Mouse (Mus musculus): ENCODE results near the gene Bbs10. TPM values are rescaled to one million over a fixed set of nuclear protein-coding genes. Genes with fewer than 3 reads are reported as not detected.

The Bbs10 gene
- total RNA-seq (2015) (2.9 and 3.8 TPM in 2 replicates), total RNA-seq (2017) (1.3 and 4.9 TPM in 2 replicates)

DNA sequence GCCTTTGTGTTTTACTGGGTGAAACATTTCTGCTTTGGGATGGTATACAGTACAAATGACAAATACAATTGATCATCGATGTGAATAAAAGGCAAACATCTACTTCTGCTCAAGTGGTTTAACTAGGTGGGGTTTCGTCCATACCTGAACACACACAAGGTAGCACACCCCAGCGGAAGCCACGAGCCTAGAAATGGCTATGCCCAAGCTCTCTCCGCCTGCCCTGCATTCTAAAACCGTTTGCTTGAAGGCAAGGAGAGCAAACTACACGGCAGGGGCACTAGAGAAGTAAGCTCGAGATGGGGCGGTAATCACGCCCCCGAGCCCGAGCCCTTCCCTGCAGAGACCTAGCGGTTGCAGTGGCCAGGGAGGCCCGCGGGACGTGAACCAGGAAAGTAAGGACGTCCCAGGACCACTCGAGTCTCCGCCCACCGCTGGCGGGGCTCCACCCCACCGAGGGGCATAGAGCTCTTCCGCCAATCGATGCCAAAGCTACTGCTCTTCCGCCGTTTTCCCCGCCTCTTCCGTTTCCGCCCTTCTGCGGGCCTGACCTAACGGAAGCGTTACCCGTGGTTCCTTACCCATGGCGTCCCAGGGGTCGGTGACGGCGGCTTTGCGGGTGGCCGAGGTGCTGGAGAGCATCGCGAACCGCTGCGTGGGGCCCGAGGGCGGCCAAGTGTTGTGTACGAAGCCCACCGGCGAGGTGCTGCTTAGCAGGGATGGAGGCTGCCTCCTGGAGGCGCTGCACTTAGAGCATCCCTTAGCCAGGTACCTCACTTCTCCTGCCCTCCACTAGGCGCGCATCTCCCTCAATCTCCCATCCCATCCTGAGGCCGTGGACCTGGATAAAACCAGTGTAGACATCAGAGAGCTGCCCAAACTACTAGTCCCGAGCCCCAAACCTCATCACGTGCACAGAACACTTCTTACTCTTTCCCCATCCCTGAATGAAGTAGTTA lies at the start of gene Bbs10:
TSS of gene Bbs10 (plus strand) at position 540 of the 959 bp plus-strand sequence.
- peak; percentile 94 for ATAC-seq (replicated peaks; ENCODE audit: poor library complexity)

GRCm38 (mm10) chr10:111250192-111250591 lies 48.3 kb upstream of the Bbs10 start:
- peak; percentile 59 for ATAC-seq (replicated peaks; ENCODE audit: poor library complexity)

GRCm38 (mm10) chr10:111251666-111252065 lies 46.8 kb upstream of the Bbs10 start:
- ATAC-seq (replicated peaks; ENCODE audit: poor library complexity) = no peak

DNA sequence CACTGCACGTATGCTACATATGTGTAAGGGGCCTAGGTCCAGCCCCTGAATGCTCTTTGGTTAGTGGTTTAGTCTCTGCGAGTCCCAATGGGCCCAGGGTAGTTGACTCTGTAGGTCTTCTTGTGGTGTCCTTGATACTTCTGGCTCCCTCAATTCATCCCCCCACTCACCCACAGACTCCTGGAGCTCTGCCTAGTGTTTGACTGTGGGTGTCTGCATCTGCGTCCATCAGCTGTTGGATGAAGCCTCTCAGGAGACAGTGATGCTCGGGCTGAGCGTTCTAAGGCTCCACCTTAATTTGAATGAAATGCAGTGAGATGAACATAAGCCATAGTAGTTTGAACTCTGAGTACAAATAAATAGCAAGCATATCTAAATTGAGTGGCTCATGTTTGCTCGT lies 43.3 kb upstream of the Bbs10 start:
- ATAC-seq (replicated peaks; ENCODE audit: poor library complexity) = no peak

GRCm38 (mm10) chr10:111256156-111256555 lies 42.3 kb upstream of the Bbs10 start:
- ATAC-seq (replicated peaks; ENCODE audit: poor library complexity) = no peak

DNA sequence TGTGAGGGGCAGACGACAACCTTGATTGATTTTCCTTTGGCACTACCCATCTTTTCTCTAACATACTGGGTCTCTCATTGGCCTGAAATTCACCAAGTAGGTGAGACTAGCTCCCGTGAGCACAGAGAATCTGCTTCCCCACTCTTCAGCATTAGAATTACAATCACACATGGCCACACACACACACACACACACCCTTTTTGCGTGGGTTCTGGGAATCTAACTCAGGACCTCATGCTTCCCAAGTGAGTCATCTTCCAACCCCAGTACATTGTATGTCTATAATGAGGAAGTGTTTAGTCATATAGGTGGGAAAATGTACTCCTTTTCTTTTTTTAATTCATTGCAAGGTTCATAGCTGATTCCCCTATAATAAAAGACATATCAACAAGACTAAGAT lies 41.1 kb upstream of the Bbs10 start:
- no peak for ATAC-seq (replicated peaks; ENCODE audit: poor library complexity)

DNA sequence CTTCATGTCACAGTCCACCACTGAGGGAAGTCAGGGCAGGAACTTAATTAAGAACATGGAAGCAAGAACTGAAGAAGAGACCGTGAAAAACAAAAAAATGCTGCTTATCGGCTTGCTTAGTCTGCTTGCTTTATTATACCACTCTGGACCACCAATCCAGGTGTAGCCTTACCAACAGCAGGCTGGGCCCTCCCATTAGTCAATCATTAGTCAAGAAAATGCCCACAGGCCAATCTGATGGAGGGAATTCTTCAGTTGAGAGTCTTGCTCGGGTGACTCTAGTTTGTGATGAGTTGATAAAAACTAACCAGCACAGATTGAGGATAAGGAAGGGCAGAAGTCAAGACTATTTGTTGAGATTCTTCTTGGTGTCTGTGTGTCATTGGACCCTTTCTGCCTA lies 40.2 kb upstream of the Bbs10 start:
- ATAC-seq (replicated peaks; ENCODE audit: poor library complexity) = no peak

DNA sequence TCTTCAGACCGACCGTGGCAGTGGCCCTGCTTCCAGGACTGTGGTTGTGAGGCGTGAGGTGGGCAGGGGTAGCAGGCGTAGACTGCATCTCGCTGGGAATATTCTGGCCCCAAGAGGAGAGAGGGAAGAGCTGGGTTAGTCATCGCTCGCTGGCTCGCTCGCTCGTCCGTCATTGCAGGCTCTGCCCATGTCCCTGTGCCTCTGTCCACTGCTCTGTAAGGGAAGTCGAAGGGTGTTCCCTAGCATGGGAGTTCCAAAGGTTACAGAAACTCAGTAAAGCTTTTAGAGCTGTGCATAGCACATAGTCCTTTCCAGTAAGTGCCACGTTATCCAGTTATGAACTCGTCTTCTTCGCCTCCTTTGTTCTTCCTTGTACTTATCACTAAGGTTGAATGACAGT lies 26.8 kb upstream of the Bbs10 start:
- no peak for ATAC-seq (replicated peaks; ENCODE audit: poor library complexity)

GRCm38 (mm10) chr10:111272905-111273304 lies 25.6 kb upstream of the Bbs10 start:
- no peak for ATAC-seq (replicated peaks; ENCODE audit: poor library complexity)

DNA sequence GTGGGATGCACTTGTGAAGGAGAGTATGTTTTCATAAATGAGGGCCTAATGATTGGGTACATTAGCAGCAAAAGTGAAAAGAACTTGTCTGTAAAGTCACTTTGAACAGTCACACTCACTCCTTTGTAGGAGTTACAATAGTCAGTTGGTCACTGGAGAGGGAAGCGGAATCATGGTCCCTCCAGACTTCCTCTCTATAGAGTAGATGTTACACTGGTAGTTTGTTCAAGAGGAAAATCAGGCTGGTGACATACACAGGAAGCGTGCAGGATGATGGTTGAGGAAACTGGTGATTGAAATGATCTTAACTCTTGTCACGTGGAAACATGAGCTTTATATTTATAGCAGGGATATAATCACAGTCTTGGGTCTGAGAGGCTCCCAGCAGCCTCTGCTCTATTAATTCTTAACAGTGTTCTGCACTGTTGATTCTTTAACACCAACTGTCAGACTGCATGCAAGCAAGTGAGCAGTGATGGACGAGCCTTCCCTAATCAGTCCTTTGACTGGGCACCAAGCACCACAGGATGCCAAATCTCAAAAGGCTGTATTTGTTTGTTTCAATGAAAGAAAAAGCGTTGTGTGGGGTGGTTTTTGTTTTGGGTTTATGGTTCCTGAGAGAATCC lies 24.9 kb upstream of the Bbs10 start:
- no peak for ATAC-seq (replicated peaks; ENCODE audit: poor library complexity)

GRCm38 (mm10) chr10:111275822-111276221 lies 22.7 kb upstream of the Bbs10 start:
- no peak for ATAC-seq (replicated peaks; ENCODE audit: poor library complexity)

GRCm38 (mm10) chr10:111297631-111298030 lies 848 bp upstream of the Bbs10 start:
- ATAC-seq (replicated peaks; ENCODE audit: poor library complexity) = no peak

DNA sequence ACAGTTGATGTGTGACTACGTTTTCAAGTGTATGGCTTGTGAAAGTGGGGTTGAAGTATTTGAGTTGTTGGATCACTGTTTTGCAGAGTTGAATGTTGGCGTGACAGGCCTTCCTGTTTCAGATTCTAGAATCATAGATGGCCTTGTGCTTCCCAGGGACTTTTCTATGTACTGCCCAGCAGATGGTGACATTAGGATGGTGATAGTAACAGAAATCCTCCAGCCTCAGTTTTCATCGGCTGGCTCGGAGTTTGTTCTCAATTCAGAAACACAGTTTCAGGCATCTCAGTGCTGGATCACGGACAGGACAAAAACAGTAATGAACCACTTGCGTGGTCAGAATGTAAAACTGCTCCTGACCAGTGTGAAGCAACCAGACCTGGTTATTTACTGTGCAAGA lies 1.1 kb downstream of the Bbs10 start:
- ATAC-seq (replicated peaks; ENCODE audit: poor library complexity) = no peak

DNA sequence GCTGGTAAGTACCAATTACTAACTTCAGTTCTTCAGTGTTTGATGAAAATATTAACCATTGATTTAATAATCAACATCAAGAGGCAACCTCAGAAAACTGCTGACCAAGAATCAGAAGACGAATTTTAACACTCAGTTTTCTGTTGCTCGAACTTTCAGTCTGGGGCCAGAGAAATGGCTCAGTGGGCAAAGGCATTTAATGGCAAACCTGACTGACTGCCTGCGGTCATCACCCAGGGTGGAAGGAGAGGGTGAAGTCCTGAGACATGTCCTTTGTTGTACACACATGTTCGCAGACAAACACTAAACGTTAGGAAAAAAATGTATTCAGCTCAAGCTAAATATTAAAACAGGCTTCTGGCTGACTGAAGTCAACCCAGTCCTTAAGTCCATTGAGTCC lies 2.6 kb downstream of the Bbs10 start:
- no peak for ATAC-seq (replicated peaks; ENCODE audit: poor library complexity)

DNA sequence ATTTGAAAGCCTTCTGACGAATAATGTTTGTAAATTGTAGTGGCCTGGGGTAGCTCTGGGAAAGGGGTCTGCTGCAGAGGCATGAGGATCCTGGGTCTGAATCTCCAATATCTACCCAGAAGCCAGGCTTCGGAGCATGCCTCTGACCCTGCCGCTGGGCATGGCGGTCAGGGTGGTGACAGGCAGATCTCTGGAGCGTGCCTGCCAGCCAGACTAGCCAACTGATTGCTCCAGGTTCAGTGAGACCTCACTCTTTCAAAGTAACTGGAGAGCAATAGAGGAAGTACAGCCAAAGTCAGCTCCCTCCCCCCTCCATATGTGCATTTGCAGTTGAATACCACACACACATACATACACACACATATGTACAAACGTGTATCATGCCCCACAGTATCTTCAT lies 4.0 kb downstream of the Bbs10 start:
- no peak for ATAC-seq (replicated peaks; ENCODE audit: poor library complexity)

DNA sequence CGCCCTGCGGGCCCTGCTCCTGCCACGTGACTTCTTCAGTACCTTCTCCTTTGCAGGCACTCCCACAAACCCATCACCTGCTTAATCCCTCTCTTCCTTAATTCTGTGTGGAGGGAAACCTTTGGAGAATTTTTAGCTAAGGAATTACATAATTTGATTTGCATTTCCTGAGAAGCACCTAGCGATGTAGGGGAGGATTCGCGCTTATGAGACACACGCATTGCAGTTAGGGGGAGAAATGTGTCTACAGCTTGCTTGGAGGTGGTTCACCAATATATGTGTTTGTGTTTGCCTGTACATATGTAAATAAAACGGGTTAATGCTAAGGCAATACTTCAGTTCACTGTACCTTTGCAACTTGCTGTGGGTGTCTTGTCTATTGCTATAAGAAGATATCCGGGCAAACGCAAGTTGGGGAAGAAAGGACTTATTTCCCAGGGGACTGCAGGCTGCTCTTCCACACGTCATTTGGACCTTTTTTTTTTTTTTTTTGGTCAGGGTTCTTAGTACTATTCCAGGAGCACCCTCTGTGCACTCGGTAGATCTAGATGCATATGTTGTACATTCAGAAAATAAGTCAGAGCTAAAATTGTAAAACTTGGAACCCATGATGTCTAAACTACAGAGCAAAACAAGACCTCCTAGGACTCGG lies 10.5 kb downstream of the Bbs10 start:
- no peak for ATAC-seq (replicated peaks; ENCODE audit: poor library complexity)

- no peak for ATAC-seq (replicated peaks; ENCODE audit: poor library complexity)
Measured at GRCm38 (mm10) chr10:111313282-111313681, 14.8 kb downstream of the Bbs10 start.

- ATAC-seq (replicated peaks; ENCODE audit: poor library complexity) = no peak
Measured at GRCm38 (mm10) chr10:111314636-111315395, 16.3 kb downstream of the Bbs10 start.

GRCm38 (mm10) chr10:111315940-111316339 lies 17.5 kb downstream of the Bbs10 start:
- no peak for ATAC-seq (replicated peaks; ENCODE audit: poor library complexity)

DNA sequence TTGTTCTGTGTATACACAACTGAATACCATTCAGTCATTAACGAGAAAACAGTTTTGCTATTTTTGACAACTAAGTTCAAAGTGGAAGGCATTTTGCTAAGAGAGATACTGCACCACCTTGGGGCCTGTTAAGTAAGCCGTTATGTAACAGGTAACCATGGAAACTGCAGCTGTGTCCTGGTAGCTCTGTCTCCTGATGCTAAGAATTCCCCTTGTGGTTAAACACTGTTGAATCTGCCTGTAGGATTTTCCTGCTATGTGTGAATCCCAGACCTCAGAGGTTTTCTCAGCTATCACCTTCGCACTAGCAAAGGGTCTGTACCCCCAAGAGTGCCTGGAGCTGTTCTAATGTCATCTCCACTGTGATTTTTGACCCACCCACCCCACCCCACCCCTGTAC lies 19.5 kb downstream of the Bbs10 start:
- ATAC-seq (replicated peaks; ENCODE audit: poor library complexity) = no peak

All from megakaryocyte progenitor cell, adult 5-6 weeks (primary cell).